Mouse (Mus musculus): ENCODE data around the gene Dars. TPM values are rescaled to one million over a fixed set of nuclear protein-coding genes. Genes with fewer than 3 reads are reported as not detected.
"Not testable (repeated sequence)": the region's sequence is repeated elsewhere in the genome, so short reads cannot be mapped to it uniquely, and the experiment has no call there.

Gene Dars
- polyA plus RNA-seq, 1 experiment = 43.3 TPM

DNA sequence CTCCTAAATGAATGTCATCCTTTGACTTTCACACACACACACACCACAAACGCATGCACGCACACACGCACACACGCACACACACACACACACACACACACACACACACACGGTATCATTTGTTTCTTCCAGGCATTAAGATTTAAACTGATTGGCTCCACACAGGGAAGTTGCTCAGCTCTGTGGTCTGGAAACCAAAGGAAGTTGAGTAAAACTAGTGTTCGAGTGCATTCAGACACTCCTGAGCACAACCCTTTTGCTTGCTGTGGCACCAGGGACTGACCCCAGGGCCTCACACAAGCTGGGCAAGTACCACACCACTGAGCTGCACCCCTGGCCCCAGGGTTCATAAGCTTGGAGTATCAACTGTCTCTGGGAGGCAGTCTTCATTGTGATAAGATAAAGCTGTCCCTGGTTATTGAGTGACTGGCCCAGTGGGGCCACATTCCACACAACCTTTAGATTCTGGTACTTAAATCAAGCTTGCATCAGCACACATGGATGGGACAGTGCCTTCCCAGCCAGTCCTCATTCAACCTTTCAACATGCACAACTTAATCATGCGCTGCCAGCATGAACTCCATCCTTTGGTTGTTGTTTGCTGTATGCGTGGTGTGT is 94.0 kb downstream of the Dars start:
- H3K4me3 ChIP-seq (ENCODE audit: insufficient read depth, low read length) = no peak overlapping the region
- H3K4me1 ChIP-seq (ENCODE audit: control insufficient read depth, insufficient read depth, low read length) = 0 out of 2 replicates have a peak, but pooled peaks cover 1% of the 10 kb centered on the region
- TF ChIP-seq CTCF (IDR thresholded peaks at IDR 0.05; ENCODE audit: extremely low read depth, insufficient read depth, low read length) (no peak), POLR2A (IDR thresholded peaks at IDR 0.05; ENCODE audit: extremely low read depth, insufficient read depth, low read length) (no peak)
- H3K27ac ChIP-seq (ENCODE audit: insufficient read depth, low read length) = no peak overlapping the region

GRCm38 (mm10) chr1:128319266-128319665 is 97.9 kb downstream of the Dars start:
- H3K4me3 ChIP-seq (ENCODE audit: insufficient read depth, low read length); H3K4me1 ChIP-seq (ENCODE audit: control insufficient read depth, insufficient read depth, low read length); H3K27ac ChIP-seq (ENCODE audit: insufficient read depth, low read length): not testable (repeated sequence)

- Histone ChIP-seq H3K4me1 (ENCODE audit: control insufficient read depth, insufficient read depth, low read length) (no peaks in the 10 kb centered on the region), H3K4me3 (ENCODE audit: insufficient read depth, low read length) (no peak overlapping the region), H3K27ac (ENCODE audit: insufficient read depth, low read length) (no peak overlapping the region)
- TF ChIP-seq CTCF (IDR thresholded peaks at IDR 0.05; ENCODE audit: extremely low read depth, insufficient read depth, low read length) (no peak), POLR2A (IDR thresholded peaks at IDR 0.05; ENCODE audit: extremely low read depth, insufficient read depth, low read length) (no peak)
These were observed 102.5 kb downstream of the Dars start for GRCm38 (mm10) chr1:128314665-128315064.

Other genes with a start within 250 kb of the Dars start
- gene Ubxn4, start 173.4 kb downstream of the Dars start, polyA plus RNA-seq (2012; rRNA removed) = 38.2 and 40.5 TPM in 2 replicates
- gene Lct, start 89.0 kb downstream of the Dars start, polyA plus RNA-seq (2012; rRNA removed) = 0.63 and 3.3 TPM in 2 replicates
- 7.4 and 7.8 TPM in 2 replicates for gene Mcm6, start 57.7 kb downstream of the Dars start, polyA plus RNA-seq (2012; rRNA removed)
- 3.0 and 3.2 TPM in 2 replicates for gene Cxcr4, start 174.9 kb upstream of the Dars start, polyA plus RNA-seq (2012; rRNA removed)

Data from cortical plate, adult 2 months (tissue).